In genomic region chr2:10048461-10048860, GRCm38 (mm10) we compare ENCODE assay signal across 8 mouse cellular contexts. TPM values are rescaled to one million over a fixed set of nuclear protein-coding genes. Genes with fewer than 3 reads are reported as not detected.
DNase-seq lines count a peak whose midpoint lies in the region; ATAC-seq and TF ChIP-seq lines count a peak whose summit lies in the region.

TSS of gene Taf3 (minus strand) at chr2:10048596.

- DNase-seq in Patski (ENCODE audit: low read depth, low spot score): peak; percentile 20
- peak; percentile 96 to 97 for DNase-seq in cerebellum, postnatal 14 days
- DNase-seq in frontal cortex, postnatal 25 days (ENCODE audit: low spot score in 2 of 2): peak; percentile 81 to 82
- peak; percentile 83 for DNase-seq in left cerebral cortex, adult 11 months (ENCODE audit: low spot score)
- peak; percentile 94 to 95 for DNase-seq in lung, postnatal 4 days
- peak; percentile 81 for DNase-seq in retina, postnatal 7 days (ENCODE audit: low read depth, low spot score)
- DNase-seq in urinary bladder, adult 2 months (ENCODE audit: low spot score): peak; percentile 85

- peak within 1 kb of the TSS; percentile 81 for H3K27ac ChIP-seq in hindbrain, embryonic 15.5 days (replicated peaks)

- no peaks in the 10 kb centered on the region for H3K36me3 ChIP-seq in hindbrain, embryonic 15.5 days

- peak; percentile 80 for ATAC-seq in Patski
- peak; percentile 96 for ATAC-seq in hindbrain, embryonic 15.5 days (ENCODE audit: low FRiP score, low read depth)

- peak within 1 kb of the TSS; percentile 75 for H3K9ac ChIP-seq in hindbrain, embryonic 15.5 days

- under 1% methylated on average over 33 of the region's 36 CpGs for WGBS in hindbrain, embryonic 15.5 days

- peak within 1 kb of the TSS; percentile 91 for H3K4me2 ChIP-seq in hindbrain, embryonic 15.5 days

- CTCF ChIA-PET in Patski (lab: Charles Lee): no interaction called here

- no peaks in the 10 kb centered on the region for H3K27me3 ChIP-seq in Patski
- H3K27me3 ChIP-seq in hindbrain, embryonic 15.5 days: no peaks in the 10 kb centered on the region

- H3K4me1 ChIP-seq in hindbrain, embryonic 15.5 days (replicated peaks): peaks cover 23% of the 10 kb centered on the region

- H3K4me3 ChIP-seq in hindbrain, embryonic 15.5 days: peak within 1 kb of the TSS; percentile 99

- in situ Hi-C loops in Patski (cut with MboI; ENCODE audit: low pct_unique_long_range_greater_than_20kb): no loop called here

- POLR2A ChIA-PET in Patski (lab: Charles Lee): no interaction called here

- no peak for TF ChIP-seq CTCF in Patski (IDR thresholded peaks at IDR 0.05)

- H3K9me3 ChIP-seq in hindbrain, embryonic 15.5 days: no peaks in the 10 kb centered on the region

RNA-seq across cellular contexts. Expression of gene Taf3, which starts in this region (rescaled TPM):
- polyA plus RNA-seq in Patski (2021): 8.1 TPM
- 12.4 and 13.3 TPM in 2 replicates for polyA plus RNA-seq in hindbrain, embryonic 15.5 days (2015; fragmentation: Nextera tagmentation; extraction: Ambion mirVana)
- 13.2 and 13.8 TPM in 2 replicates for polyA plus RNA-seq in urinary bladder, adult 2 months (2012; rRNA removed)

Comparison
In these comparisons a context has a peak if more than half of its experiments do, and no peak if none do; other contexts are left out.
1. Peak in every context shown above with its lines: DNase-seq, ATAC-seq, H3K4me3 ChIP-seq and H3K27ac ChIP-seq.
2. DNase-seq: peak in every context shown above with its lines; median percentile 96 in cerebellum, postnatal 14 days; 94 in lung, postnatal 4 days; 85 in urinary bladder, adult 2 months; 83 in left cerebral cortex, adult 11 months; 82 in frontal cortex, postnatal 25 days; 81 in retina, postnatal 7 days; 20 in Patski.